Mouse (Mus musculus) stomach, postnatal 0 days (tissue): ENCODE measurements around the gene Gm20521. TPM values are rescaled to one million over a fixed set of nuclear protein-coding genes. Genes with fewer than 3 reads are reported as not detected.

Source experiments
- ATAC-seq: fragments of 200-750 bp; cut with Nextera tagmentation; 2 replicates; pipeline ENCODE4 v1.8.0; 2017; ENCODE audit not compliant: low FRiP score, low TSS enrichment
- DNase-seq: peaks from one replicate; pipeline ENCODE4 v3.0.0-alpha.2; 2016; ENCODE audit warnings: low spot score
- H3K27ac ChIP-seq: fragments of 300-500 bp; sonication (generic); replicated peaks from 2 replicates; pipeline ENCODE4 v1.5.1; 2014; ENCODE audit warnings: mild to moderate bottlenecking, control low read depth
- H3K27me3 ChIP-seq: fragments of 300-500 bp; sonication (generic); 2 replicates; pipeline ENCODE4 v1.6.1; 2014; ENCODE audit warnings: low read length; ENCODE audit not compliant: control insufficient read depth, insufficient read depth
- H3K36me3 ChIP-seq: fragments of 300-500 bp; sonication (generic); 2 replicates; pipeline ENCODE4 v1.6.1; 2014; ENCODE audit warnings: low read length, mixed read lengths; ENCODE audit not compliant: control insufficient read depth, insufficient read depth
- H3K4me1 ChIP-seq: fragments of 300-500 bp; sonication (generic); replicated peaks from 2 replicates; pipeline ENCODE4 v1.6.1; 2014; ENCODE audit warnings: antibody characterized with exemption; ENCODE audit not compliant: control insufficient read depth, insufficient read depth
- H3K4me2 ChIP-seq: fragments of 300-500 bp; sonication (generic); replicated peaks from 2 replicates; pipeline ENCODE4 v1.6.1; 2014; ENCODE audit warnings: low read depth, mild to moderate bottlenecking, control low read depth, moderate library complexity
- H3K4me3 ChIP-seq: fragments of 300-500 bp; sonication (generic); 2 replicates; pipeline ENCODE4 v1.5.1; 2014; ENCODE audit warnings: low read depth, low read length, control low read depth
- H3K9ac ChIP-seq: fragments of 300-500 bp; sonication (generic); 2 replicates; pipeline ENCODE4 v1.6.1; 2014; ENCODE audit warnings: mild to moderate bottlenecking, low read length, control low read depth, mixed read lengths
- H3K9me3 ChIP-seq: fragments of 300-500 bp; sonication (generic); 2 replicates; pipeline ENCODE4 v1.6.1; 2016; ENCODE audit warnings: low read length; ENCODE audit not compliant: control insufficient read depth
- CTCF ChIP-seq: IDR thresholded peaks from 2 replicates; pipeline ENCODE4 v1.5.1; 2016; ENCODE audit warnings: antibody characterized with exemption, low read depth, mild to moderate bottlenecking, moderate library complexity
- EP300 ChIP-seq: optimal IDR thresholded peaks from 2 replicates; pipeline ENCODE3; 2016; ENCODE audit warnings: antibody characterized with exemption
- WGBS: fragments of 180-500 bp; shearing (Covaris S2); extraction: QIAGEN DNeasy Blood & Tissue Kit; methylation state at CpG from one replicate; pipeline ENCODE4 v1.1.7; 2014; 5-methylcytosine and 5-hydroxymethylcytosine counted together
- polyA plus RNA-seq: library from polyadenylated mRNA; unstranded; fragments of >200 nt; fragmentation: Nextera tagmentation; extraction: Ambion mirVana; gene quantifications from 2 replicates; pipeline ENCODE4 v1.2.1, GENCODE M21; 2015

Gm20521 gene
- polyA plus RNA-seq, 1 experiment from 2014 or later: 1.2 TPM

- 25% methylated on average over 2 of the region's 2 CpGs for WGBS
- ATAC-seq (no peak), DNase-seq (no peak)
- no peaks in the 10 kb centered on the region for H3K27me3 ChIP-seq
- peaks cover 9% of the 10 kb centered on the region; the same call in 1 of the 2 replicates for H3K36me3 ChIP-seq
- no peak for TF ChIP-seq CTCF
- no peak for TF ChIP-seq EP300
- no peak overlapping the region for H3K4me2 ChIP-seq
- peaks cover 3% of the 10 kb centered on the region; the same call in 1 of the 2 replicates for H3K4me1 ChIP-seq
- H3K4me3 ChIP-seq: no peak overlapping the region
- no peak overlapping the region for H3K9ac ChIP-seq
- no peaks in the 10 kb centered on the region for H3K9me3 ChIP-seq
- H3K27ac ChIP-seq: no peak overlapping the region
Observed at GRCm38 (mm10) chr14:54897445-54897844, 14.2 kb downstream of the Gm20521 start.

GRCm38 (mm10) chr14:54900383-54900782 lies 17.1 kb downstream of the Gm20521 start:
- peak; percentile 71 for ATAC-seq
- TF ChIP-seq EP300 (no peak), CTCF (peak; percentile 92)
- H3K4me2 ChIP-seq: no peak overlapping the region
- H3K4me3 ChIP-seq: no peak overlapping the region
- DNase-seq: peak; percentile 66
- 0% methylated on average over 3 of the region's 3 CpGs for WGBS
- no peaks in the 10 kb centered on the region for H3K4me1 ChIP-seq
- no peak overlapping the region for H3K27ac ChIP-seq
- peaks cover 9% of the 10 kb centered on the region; the same call in 1 of the 2 replicates for H3K36me3 ChIP-seq
- H3K27me3 ChIP-seq: no peaks in the 10 kb centered on the region
- H3K9me3 ChIP-seq: no peaks in the 10 kb centered on the region
- no peak overlapping the region for H3K9ac ChIP-seq

DNA sequence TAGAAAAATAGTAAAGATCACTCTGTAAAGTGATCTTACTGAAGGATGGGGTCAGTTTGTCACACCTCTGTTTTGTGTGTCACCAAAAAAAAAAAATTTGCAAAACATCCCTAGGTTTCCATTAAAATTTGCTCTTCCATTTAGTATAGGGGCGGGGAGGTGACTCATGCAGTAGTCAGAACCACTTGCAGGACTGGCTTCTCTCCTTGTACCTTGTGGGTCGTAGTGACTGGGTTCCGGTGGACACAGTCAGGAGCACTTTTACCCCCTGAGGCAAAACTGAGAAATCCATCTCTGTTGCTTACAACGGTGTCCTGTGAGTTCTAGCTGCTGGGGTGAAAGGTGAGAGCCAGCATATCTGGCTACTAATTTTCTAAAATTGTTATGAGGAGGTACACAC lies 20.4 kb downstream of the Gm20521 start:
- Histone ChIP-seq H3K9ac (no peak overlapping the region), H3K27ac (no peak overlapping the region), H3K4me2 (no peak overlapping the region), H3K27me3 (no peaks in the 10 kb centered on the region), H3K9me3 (no peaks in the 10 kb centered on the region), H3K4me1 (no peaks in the 10 kb centered on the region), H3K36me3 (peaks cover 8% of the 10 kb centered on the region; the same call in 1 of the 2 replicates), H3K4me3 (no peak overlapping the region)
- DNase-seq (no peak), ATAC-seq (no peak)
- TF ChIP-seq CTCF: no peak
- TF ChIP-seq EP300: no peak
- WGBS: 67% methylated on average over 4 of the region's 4 CpGs

- ATAC-seq (no peak), DNase-seq (no peak)
- H3K9ac ChIP-seq: no peak overlapping the region
- 85% methylated on average over 7 of the region's 7 CpGs for WGBS
- no peaks in the 10 kb centered on the region for H3K9me3 ChIP-seq
- H3K4me1 ChIP-seq: 0 out of 2 replicates have a peak, but pooled peaks cover 2% of the 10 kb centered on the region
- no peak overlapping the region for H3K4me3 ChIP-seq
- TF ChIP-seq EP300: no peak
- no peak for TF ChIP-seq CTCF
- H3K27ac ChIP-seq: no peak overlapping the region
- H3K27me3 ChIP-seq: no peaks in the 10 kb centered on the region
- H3K4me2 ChIP-seq: no peak overlapping the region
- H3K36me3 ChIP-seq: peaks cover 8% of the 10 kb centered on the region; the same call in 1 of the 2 replicates
Observed at GRCm38 (mm10) chr14:54908682-54909081, 25.4 kb downstream of the Gm20521 start.

DNA sequence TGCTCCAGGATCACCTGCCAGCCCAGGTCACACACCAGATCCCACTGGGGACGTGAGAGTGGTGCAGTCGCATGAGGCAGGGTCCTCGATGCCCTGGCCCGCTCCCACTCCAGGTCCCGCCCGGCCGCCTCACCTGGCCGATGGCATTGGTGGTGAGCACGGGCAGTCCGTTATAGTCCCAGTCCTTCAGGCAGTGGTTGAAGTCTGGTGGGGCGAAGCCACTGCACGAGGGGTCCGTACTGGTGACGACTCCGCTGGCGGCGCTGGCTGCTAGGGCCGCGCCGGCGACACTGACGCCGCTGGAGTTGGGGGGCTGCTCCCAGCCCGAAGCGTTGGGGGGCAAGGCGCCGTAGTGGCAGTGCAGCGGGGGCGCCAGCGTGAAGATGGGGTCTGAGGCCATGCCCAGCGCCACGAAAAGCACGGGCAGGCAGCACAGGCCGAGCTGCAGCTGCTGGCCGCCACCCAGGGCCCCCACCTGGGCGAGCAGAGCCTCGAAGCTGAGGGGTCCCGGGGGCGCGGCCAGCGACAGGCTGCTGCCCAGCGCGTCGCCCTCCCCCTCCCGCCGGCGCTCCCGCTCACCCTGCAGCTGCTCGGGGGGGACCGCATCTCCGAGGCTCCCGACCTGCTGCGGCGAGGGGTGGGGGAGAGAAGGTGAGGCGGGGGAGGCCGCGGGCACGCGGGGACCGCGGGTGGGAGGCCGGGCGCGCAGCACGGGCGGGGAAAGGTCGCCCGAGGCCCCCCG lies 29.0 kb downstream of the Gm20521 start:
- 3% methylated on average over 56 of the region's 69 CpGs for WGBS
- Histone ChIP-seq H3K27ac (peak overlapping the region; percentile 65), H3K27me3 (no peaks in the 10 kb centered on the region), H3K4me3 (peak overlapping the region; percentile 82), H3K9me3 (no peaks in the 10 kb centered on the region), H3K4me2 (peak overlapping the region; percentile 99), H3K36me3 (peaks cover 10% of the 10 kb centered on the region; the same call in 1 of the 2 replicates), H3K4me1 (0 out of 2 replicates have a peak, but pooled peaks cover 2% of the 10 kb centered on the region), H3K9ac (peak overlapping the region; percentile 84)
- ATAC-seq: peak; percentile 53
- TF ChIP-seq EP300 (no peak), CTCF (no peak)
- DNase-seq: no peak

DNA sequence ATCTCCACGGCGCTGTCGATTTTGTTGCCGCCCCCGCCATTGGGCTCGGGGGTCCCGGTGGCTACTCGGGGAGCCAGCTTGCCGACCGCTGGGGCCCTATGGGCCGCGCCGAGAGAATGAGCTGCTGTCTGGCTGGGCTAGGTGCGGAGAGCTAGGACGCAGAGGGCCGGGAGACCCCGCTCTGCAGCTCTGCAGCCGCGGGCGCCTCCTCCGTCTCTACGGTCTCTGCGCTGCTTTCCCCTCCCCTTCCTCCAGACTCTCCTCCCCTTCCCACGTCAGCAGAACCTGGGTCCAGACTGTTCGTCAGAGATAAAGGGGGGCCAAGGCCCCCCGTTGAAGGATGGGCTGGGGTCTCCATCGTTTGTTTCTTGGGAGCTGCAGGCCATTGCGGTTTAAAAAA lies 29.6 kb downstream of the Gm20521 start, which contains the start of gene Slc22a17:
Slc22a17 (minus strand) TSS at position 247 of the 400 bp plus-strand sequence.
- TF ChIP-seq CTCF: no peak
- no peak for TF ChIP-seq EP300
- Histone ChIP-seq H3K4me1 (0 out of 2 replicates have a peak, but pooled peaks cover 2% of the 10 kb centered on the region), H3K9me3 (no peaks in the 10 kb centered on the region), H3K27me3 (no peaks in the 10 kb centered on the region), H3K36me3 (peaks cover 8% of the 10 kb centered on the region; the same call in 1 of the 2 replicates), H3K4me2 (peak within 1 kb of the TSS; percentile 99), H3K4me3 (peak within 1 kb of the TSS; percentile 82), H3K27ac (peak within 1 kb of the TSS; percentile 65), H3K9ac (peak within 1 kb of the TSS; percentile 84)
- peak; percentile 69 for DNase-seq
- peak; percentile 85 for ATAC-seq
- WGBS: 0% methylated on average over 24 of the region's 28 CpGs
